Mouse (Mus musculus) forelimb bud, embryonic 11.5 days (tissue): ENCODE results near the gene Grid2ip.
"Not testable (repeated sequence)": the region's sequence is repeated elsewhere in the genome, so short reads cannot be mapped to it uniquely, and the experiment has no call there.

Source experiments
- DNase-seq: peaks from one replicate; pipeline ENCODE4 v3.0.0-alpha.2; 2012; ENCODE audit warnings: low read depth, low spot score

The Grid2ip gene

DNA sequence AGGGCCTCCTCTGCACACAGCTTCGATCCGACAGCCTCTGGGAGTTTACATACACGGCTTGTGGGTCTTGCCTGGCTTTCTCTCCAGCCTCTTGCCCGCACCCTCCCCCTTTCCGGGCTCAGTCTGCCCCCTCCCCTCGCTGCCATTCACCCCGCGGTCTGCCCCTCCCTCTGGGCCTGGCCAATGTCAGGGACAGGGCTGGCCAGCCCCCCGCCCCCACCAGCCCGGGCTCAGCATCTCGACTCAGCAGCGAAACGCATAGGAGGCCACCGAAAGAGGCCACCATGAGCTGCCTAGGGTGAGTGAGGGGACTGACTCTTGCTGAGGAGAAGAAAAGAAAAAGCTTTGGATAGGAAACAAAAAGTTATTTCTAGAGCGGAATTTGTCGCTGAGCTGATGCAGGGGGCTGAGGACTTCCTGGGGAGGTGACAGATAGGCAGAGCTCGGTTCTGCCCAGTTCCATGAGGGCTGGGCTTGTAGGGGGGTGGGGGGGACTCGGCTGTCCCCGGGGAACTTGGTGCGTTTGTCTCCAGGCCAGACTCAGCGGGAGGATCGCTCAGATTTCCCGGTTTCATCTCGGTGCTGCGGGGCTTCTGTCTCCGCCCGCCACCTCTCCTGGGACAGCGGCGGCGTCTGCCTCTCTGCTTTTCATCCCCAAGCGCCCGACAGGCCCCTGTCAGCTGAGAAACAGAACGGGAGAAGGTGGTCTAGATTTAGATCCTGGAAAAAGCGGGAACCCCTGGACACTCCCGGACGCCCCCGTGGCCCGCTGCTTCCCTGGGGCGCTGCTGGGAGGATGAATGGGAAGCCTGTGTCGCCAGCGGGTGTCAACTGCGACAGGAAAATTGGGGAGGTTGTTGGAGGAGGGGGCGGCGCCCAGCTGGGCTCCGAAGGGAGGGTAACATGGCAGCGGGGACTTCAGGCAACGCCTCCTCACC lies 6.8 kb downstream of the Grid2ip start:
- peak; percentile 71 for DNase-seq

DNA sequence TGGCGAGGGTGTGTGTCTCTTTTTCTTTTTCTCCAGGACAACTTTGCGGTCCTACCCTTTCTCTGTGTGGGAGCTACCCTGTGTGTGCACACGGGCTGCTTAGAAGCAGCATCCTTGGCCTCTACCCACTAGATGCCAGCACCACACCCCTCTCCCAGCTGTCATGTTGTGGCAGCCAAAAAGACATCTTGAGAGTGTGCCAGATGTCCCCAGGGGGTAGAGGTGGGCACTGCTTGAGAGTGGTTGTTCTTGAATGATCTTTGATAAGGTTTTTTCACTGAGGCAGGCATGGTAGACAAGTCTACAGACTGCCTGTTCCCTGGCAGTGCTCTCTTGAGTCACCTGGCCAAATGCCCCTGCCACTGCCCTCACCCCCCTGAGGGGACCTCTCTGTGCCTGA lies 10.8 kb downstream of the Grid2ip start:
- DNase-seq = no peak

DNA sequence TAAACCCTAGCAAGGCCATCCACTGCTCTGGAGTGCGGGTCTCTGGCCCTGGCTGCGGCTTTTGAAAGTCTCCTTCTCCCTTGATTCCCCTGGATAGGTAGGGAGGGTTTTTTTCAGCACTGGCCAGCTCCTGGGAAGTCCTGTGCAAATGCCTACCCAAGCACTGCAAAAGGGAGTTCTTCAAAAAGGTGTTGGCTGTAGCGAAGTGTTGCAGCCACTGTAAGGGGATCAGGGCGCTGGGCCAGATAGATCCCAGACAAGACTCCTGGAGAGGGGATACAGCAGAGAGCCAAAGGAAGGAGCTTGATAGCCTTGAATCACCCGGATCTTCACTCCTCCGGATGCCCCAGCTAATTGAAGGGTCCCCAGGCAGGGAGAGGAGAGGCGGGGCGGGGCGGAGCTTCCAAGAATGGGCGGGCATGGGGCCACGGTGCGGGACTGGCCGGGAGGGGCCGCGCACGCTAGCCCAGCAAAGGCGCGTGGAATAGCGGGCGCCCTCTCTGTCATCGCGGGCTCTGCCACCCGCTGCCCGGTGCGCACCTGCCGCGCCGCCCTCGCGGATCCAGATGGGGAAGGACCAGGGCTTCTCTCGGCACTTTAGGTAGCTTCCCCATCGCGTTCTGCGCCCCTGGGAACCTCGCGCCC lies 12.6 kb downstream of the Grid2ip start:
- DNase-seq = no peak

DNA sequence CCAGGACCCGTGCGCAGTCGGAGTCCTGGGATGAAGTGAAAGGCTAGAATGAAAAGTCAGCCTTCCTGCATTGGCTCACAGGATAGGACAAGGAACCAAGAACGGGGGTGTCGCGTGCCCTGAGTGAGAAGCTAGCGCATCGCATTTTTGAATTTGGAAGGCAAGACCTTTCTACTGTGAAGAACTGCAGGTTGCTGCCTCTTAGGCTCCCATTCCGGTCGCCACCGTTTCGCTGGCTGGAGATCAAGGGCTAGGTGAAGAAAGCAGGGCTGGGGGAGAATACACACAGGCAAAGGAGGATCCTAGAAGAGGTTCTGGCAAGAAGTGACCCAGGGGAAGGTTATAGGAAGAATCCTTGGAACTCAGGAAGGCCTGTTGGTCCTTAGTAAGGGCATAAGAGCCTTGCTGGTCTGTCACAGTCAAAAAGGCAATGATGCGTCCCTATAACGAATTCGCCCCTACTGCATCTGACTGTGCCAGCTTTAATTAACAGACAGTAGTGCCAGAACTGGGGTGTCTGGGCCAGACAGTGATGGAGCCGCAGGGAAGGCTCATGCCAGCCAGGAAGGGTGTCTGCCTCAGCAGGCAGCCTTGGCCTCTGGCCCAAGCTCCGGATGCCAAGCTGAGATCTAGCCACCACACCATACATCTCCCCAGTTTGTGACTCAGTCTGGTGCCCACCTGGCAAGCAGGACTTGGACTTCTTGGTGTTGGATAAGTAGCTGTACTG lies 13.4 kb downstream of the Grid2ip start:
- no peak for DNase-seq

DNA sequence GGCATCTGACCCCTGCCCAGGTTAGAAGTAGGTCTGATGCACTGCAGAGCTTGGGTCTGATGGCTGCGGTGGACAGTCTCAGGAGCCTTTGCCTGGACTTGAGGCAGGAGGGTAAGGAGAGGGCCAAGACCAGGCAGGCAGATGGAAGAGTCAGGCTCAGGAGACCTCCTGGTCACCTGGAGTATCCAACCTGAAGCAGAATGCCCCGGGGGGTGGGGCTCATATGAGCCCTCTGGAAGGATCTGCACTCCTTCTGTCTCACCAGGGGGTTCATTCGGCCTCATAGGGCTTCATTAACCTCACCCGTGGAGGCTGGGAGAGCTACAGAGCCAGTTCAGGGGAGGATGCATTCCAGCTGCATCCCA lies 14.0 kb downstream of the Grid2ip start:
- no peak for DNase-seq

DNA sequence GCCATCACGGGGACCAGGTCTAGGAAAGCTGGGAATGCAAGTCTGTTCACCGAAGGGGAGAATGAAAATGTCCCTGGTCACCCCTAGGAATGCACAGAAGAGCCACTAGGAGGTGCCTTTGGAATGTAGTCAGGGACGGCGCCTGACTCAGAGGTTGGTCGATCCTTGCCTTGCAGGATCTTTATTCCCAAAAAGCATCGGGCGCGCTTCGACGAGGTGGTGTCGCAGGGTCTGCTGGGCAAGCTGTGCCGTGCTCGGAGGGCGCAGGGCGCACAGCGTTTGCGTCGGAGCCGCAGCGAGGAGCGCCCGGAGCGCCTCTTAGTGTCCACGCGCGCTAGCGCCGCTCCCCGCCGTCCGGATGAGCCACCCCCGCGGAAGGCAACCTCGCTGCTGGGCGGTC lies 15.7 kb downstream of the Grid2ip start:
- DNase-seq = no peak

DNA sequence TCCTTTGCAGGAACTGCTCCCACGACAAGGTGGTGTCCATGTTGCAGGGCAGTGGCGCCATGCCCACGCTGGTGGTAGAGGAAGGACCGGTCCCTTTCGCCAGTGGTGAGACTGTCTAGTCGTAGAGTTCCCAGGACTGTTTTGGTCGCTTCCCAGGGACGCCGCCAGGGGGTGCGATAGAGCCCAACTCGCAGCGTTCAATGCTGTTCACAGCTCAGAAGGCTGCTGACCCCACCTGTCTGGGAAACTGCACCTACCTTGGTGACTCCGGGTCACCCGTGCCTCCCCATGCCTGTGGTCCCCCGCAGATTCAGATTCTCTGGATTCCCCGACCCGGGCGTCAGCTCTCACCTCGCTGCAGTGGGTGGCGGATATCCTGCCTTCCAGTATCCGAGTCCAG lies 18.1 kb downstream of the Grid2ip start:
- DNase-seq = peak; percentile 56

GRCm38 (mm10) chr5:143376156-143376555 lies 19.0 kb downstream of the Grid2ip start:
- no peak for DNase-seq

- no peak for DNase-seq
Measured at GRCm38 (mm10) chr5:143386797-143387621, 29.9 kb downstream of the Grid2ip start.

DNA sequence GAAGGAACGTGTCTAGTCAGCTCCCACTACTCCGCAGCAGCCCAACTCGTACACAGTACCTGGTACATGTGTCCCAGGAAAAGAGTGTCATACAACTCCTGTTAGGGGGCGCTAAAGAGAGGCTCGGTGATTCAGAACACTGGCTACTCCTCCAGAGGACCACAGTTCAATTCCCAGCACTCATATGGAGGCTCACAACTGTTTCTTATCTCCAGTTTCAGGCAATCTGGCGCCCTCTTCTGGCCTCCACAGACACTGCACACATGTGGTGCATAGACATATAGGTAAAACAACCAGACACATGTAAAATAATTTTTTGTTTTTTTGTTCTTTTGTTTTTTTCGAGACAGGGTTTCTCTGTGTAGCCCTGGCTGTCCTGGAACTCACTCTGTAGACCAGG lies 37.0 kb downstream of the Grid2ip start:
- no peak for DNase-seq

- DNase-seq = not testable (repeated sequence)
Measured at GRCm38 (mm10) chr5:143394966-143395365, 37.8 kb downstream of the Grid2ip start.

- DNase-seq = no peak
Measured at GRCm38 (mm10) chr5:143395649-143396048, 38.5 kb downstream of the Grid2ip start.

GRCm38 (mm10) chr5:143400501-143400900 lies 43.4 kb downstream of the Grid2ip start:
- no peak for DNase-seq

DNA sequence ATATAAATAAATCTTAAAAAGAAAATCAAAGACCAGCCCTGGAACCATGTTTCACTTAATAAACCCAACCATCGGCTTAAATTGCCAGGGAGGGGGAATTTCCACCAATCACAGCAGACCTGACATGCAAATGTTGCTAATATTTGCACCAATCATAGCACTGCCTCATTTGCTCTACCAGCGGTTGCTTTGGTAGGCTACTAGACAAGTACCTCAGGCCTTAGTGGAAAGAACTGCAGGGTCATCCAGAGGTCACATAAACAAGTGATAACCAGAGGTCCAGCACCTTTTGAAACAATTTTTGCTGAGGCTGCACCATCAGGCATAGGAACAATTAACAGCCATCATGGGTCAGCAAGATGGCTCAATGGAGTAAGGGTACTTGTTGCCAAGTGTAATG lies 44.4 kb downstream of the Grid2ip start:
- DNase-seq = no peak

- DNase-seq = peak; percentile 88
Measured at GRCm38 (mm10) chr5:143403221-143404147, 46.3 kb downstream of the Grid2ip start, which contains the start of gene Kdelr2. Gene Kdelr2 (plus strand): TSS chr5:143403838.

GRCm38 (mm10) chr5:143404148-143404930 lies 47.2 kb downstream of the Grid2ip start:
- DNase-seq = no peak

GRCm38 (mm10) chr5:143405200-143405599 lies 48.1 kb downstream of the Grid2ip start:
- DNase-seq = no peak

DNA sequence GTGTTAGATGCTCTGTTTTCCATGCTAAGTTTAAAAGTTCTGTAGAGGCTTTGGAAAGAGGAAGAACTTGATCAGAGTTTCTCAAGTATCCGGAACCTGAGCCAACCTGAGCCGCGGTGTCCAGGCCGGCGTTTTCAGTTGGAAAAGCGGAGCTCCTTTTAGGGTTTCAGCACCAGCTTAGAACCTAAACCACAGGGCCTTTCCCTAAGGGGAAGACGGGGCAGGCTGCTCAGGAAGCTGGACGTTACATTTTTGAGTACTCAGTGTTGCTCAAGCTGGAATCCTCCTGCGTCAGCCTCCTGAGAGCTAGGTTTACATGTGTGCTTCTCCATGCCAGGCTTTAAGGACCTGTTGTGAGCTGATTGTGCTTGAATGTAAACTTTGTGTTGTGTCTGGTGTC lies 49.4 kb downstream of the Grid2ip start:
- DNase-seq = no peak

GRCm38 (mm10) chr5:143409239-143409638 lies 52.1 kb downstream of the Grid2ip start:
- no peak for DNase-seq
